Mouse (Mus musculus) C2C12 (cell line): ENCODE results near the gene Fer.

Experiments
- CTCF ChIP-seq: IDR thresholded peaks from one replicate; pipeline ENCODE4 v1.5.1; 2011; ENCODE audit not compliant: control insufficient read depth, insufficient read depth, insufficient read length
- FOSL1 ChIP-seq: IDR thresholded peaks from one replicate; pipeline ENCODE4 v1.8.0; 2011; ENCODE audit warnings: mild to moderate bottlenecking, low read length; ENCODE audit not compliant: poor library complexity, insufficient read depth, severe bottlenecking
- MAX ChIP-seq: IDR thresholded peaks from one replicate; pipeline ENCODE4 v1.6.1; 2011; ENCODE audit warnings: mild to moderate bottlenecking, control low read depth
- USF1 ChIP-seq: IDR thresholded peaks from one replicate; pipeline ENCODE4 v1.6.1; 2011; ENCODE audit warnings: low read depth, mild to moderate bottlenecking, control low read depth, moderate library complexity

DNA sequence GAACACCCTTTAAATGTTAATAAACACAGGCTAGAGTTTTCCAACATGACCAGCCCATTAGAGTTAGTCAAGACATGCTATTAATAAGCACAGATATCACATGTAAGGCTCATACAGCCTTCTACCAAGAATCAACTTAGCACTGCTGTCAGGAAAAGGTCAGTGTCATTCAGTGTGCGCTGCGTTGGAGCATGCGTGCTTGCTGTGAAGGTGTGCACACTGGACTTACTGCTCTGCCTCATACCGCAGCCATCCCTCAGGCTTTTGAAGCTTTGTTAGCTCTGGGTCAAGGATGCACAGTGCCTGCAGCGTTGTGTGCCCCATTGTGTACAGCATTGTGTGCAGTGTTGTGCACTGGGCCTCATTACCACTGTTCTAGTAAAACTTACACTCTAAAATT, 250.8 kb downstream of the Fer start:
- TF ChIP-seq MAX (no peak), CTCF (no peak), USF1 (no peak), FOSL1 (no peak)
